Mouse (Mus musculus): Measurements from ENCODE around the gene Rasgef1a. TPM values are rescaled to one million over a fixed set of nuclear protein-coding genes. Genes with fewer than 3 reads are reported as not detected.
A peak's percentile ranks its signal among the peaks of the same experiment; 100 is the strongest.

The Rasgef1a gene
- polyA plus RNA-seq, 1 experiment from 2014 or later = 0.20 TPM

DNA sequence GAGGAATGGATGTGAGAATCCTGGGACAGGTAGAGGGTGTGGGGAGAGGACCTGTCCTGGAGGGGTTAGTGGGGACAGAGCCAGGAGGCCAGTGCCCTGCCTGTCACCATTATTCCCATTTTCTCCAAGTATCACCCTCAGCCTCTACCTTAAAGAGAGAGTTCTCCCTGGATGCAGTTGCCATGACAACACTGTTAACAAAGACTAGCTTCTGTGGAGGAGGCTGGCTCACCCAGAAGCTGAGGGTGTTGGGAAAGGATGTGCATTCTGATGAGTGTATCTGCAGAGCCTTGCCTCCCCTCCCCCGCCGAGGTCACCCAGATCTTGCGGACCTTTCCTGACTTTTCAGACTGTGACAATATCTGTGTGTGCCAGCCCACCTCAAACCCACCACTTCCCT, 4.7 kb downstream of the Rasgef1a start:
- ATAC-seq (replicated peaks; ENCODE audit: low FRiP score) = peak; percentile 62; the same call in 1 of the 2 replicates
- peaks cover 15% of the 10 kb centered on the region for H3K27me3 ChIP-seq (ENCODE audit: control insufficient read depth, insufficient read depth, low read length)
- no peak overlapping the region for H3K27ac ChIP-seq (ENCODE audit: low read depth, low read length)

DNA sequence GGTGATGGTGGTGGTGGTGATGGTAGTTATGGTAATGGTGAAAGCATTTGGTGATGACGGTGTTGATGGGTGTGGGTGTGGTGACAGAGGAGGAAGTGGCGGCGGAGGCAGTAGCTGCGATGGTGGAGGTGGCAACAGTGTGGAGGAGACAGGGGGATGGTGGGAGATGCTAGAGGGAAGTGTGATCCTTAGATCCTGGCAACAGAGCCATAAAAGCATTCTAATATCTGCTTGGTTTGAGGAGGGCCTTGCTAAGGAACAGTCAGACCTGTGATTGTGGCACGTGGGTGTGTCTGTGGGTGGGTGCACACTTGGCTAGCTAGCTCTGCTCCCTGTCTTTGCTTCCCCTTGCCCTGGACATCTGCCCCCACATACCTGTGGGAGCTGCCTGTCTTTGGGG, 7.4 kb downstream of the Rasgef1a start:
- Histone ChIP-seq H3K27ac (ENCODE audit: low read depth, low read length) (no peak overlapping the region), H3K4me2 (ENCODE audit: low read depth, low read length, severe bottlenecking) (no peak overlapping the region), H3K4me3 (ENCODE audit: low read depth, low read length) (no peak overlapping the region), H3K9me3 (ENCODE audit: control insufficient read depth, low read length) (no peaks in the 10 kb centered on the region), H3K9ac (ENCODE audit: low read length) (no peak overlapping the region), H3K4me1 (replicated peaks; ENCODE audit: control insufficient read depth, insufficient read depth, low read length) (no peaks in the 10 kb centered on the region; the same call in 1 of the 2 replicates), H3K36me3 (ENCODE audit: control insufficient read depth, insufficient read depth, low read length) (no peaks in the 10 kb centered on the region), H3K27me3 (ENCODE audit: control insufficient read depth, insufficient read depth, low read length) (no peaks in the 10 kb centered on the region)
- no peak for ATAC-seq (replicated peaks; ENCODE audit: low FRiP score)
- WGBS = 87% methylated on average over 5 of the region's 5 CpGs
- DNase-seq (ENCODE audit: low spot score) = no peak

More for the DNA sequence above, 4.7 kb downstream of the Rasgef1a start:
- Histone ChIP-seq H3K9me3 (ENCODE audit: control insufficient read depth, low read length) (no peaks in the 10 kb centered on the region), H3K36me3 (ENCODE audit: control insufficient read depth, insufficient read depth, low read length) (no peaks in the 10 kb centered on the region), H3K4me3 (ENCODE audit: low read depth, low read length) (no peak overlapping the region), H3K4me2 (ENCODE audit: low read depth, low read length, severe bottlenecking) (no peak overlapping the region), H3K9ac (ENCODE audit: low read length) (no peak overlapping the region), H3K4me1 (replicated peaks; ENCODE audit: control insufficient read depth, insufficient read depth, low read length) (peaks cover 3% of the 10 kb centered on the region; the same call in 1 of the 2 replicates)
- WGBS = 61% methylated on average over 3 of the region's 3 CpGs
- DNase-seq (ENCODE audit: low spot score) = no peak

DNA sequence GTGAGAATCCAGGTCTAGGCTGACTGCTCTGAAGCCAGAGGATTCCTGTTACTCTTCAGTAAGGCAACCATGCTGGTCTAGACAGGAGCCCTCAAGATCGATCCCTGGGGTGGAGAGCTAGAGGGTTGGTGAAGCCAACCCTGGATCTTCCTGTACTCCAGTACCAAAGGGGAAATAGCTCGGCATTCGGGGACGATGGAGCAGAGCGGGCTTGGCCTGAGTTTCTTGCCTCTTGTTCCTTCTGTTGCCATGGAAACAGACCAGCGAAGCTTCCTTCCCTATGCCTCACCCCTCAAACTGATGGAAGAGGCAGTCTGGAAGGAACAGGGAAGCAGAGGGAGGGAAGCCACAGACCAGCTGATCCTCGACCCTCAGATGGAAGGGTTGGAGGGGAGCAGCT, 8.3 kb downstream of the Rasgef1a start:
- Histone ChIP-seq H3K4me1 (replicated peaks; ENCODE audit: control insufficient read depth, insufficient read depth, low read length) (no peaks in the 10 kb centered on the region; the same call in 1 of the 2 replicates), H3K27me3 (ENCODE audit: control insufficient read depth, insufficient read depth, low read length) (no peaks in the 10 kb centered on the region), H3K27ac (ENCODE audit: low read depth, low read length) (no peak overlapping the region), H3K9me3 (ENCODE audit: control insufficient read depth, low read length) (no peaks in the 10 kb centered on the region), H3K4me2 (ENCODE audit: low read depth, low read length, severe bottlenecking) (no peak overlapping the region), H3K36me3 (ENCODE audit: control insufficient read depth, insufficient read depth, low read length) (no peaks in the 10 kb centered on the region), H3K9ac (ENCODE audit: low read length) (no peak overlapping the region), H3K4me3 (ENCODE audit: low read depth, low read length) (no peak overlapping the region)
- WGBS = 32% methylated on average over 7 of the region's 7 CpGs
- ATAC-seq (replicated peaks; ENCODE audit: low FRiP score) (0 out of 2 replicates have a peak, but pooled peaks have one; percentile 15), DNase-seq (ENCODE audit: low spot score) (no peak)

DNA sequence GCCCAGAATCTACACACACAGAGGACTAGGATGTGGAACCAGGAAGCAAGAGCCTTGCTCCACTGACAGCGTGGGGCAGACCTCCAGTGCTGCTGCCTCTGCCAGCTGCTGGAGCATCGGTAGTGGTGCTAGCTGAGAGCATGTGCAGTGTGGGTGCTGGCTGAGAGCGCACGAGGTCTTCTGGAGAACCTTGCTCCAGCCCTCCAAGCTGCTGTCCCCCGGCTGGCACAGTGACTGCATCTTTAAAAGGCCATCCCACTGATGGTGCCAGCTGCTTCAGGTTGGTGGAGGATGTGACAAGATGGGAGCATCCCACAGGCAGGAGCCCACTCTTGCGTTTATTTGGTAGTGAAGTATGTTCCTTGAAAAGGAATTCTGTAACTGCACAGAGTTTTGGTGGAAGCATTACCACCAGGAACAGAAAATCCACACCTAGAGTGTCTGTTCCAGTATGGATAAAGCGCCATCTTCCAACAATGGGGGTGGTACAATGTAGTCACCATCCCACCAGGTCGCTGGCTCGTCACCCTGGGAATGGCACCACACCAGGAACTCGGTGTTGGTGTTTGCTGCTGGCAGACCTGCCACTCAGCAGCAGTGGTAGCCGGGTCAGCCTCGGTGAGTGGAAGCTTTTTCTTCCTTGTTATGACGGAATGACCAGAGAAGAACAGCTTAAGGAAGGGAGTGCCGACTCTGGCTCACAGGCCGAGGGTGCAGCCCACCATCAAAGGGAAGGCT, 11.8 kb downstream of the Rasgef1a start:
- Histone ChIP-seq H3K9me3 (ENCODE audit: control insufficient read depth, low read length) (no peaks in the 10 kb centered on the region), H3K36me3 (ENCODE audit: control insufficient read depth, insufficient read depth, low read length) (no peaks in the 10 kb centered on the region), H3K9ac (ENCODE audit: low read length) (no peak overlapping the region), H3K4me3 (ENCODE audit: low read depth, low read length) (no peak overlapping the region), H3K4me1 (replicated peaks; ENCODE audit: control insufficient read depth, insufficient read depth, low read length) (no peaks in the 10 kb centered on the region; the same call in 1 of the 2 replicates), H3K27ac (ENCODE audit: low read depth, low read length) (no peak overlapping the region), H3K27me3 (ENCODE audit: control insufficient read depth, insufficient read depth, low read length) (no peaks in the 10 kb centered on the region), H3K4me2 (ENCODE audit: low read depth, low read length, severe bottlenecking) (no peak overlapping the region)
- ATAC-seq (replicated peaks; ENCODE audit: low FRiP score) (no peak), DNase-seq (ENCODE audit: low spot score) (no peak)
- WGBS = 75% methylated on average over 15 of the region's 15 CpGs

DNA sequence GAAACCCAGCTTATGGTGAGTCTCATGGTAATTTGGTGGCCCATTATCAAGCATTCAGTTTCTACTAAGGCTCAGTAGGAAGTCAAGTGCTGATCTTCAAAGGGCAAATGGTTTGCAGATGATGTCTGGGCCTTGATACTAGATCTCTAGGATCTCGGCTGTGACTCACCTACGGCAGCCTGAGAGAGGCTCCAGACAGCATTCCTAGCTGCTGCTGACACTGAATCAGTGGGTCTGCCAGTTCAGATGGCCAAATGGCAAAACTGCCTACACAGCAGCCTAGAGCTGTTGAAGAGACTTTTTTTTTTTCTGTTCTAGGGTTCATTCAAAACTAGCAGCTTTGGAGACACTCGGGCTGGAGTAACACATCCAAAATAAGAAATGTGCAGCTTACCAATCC, 15.8 kb downstream of the Rasgef1a start:
- DNase-seq (ENCODE audit: low spot score) (no peak), ATAC-seq (replicated peaks; ENCODE audit: low FRiP score) (no peak)
- no peak overlapping the region for H3K27ac ChIP-seq (ENCODE audit: low read depth, low read length)
- H3K36me3 ChIP-seq (ENCODE audit: control insufficient read depth, insufficient read depth, low read length) = no peaks in the 10 kb centered on the region
- no peaks in the 10 kb centered on the region for H3K27me3 ChIP-seq (ENCODE audit: control insufficient read depth, insufficient read depth, low read length)
- no peak overlapping the region for H3K9ac ChIP-seq (ENCODE audit: low read length)
- no peaks in the 10 kb centered on the region for H3K4me1 ChIP-seq (replicated peaks; ENCODE audit: control insufficient read depth, insufficient read depth, low read length)
- no peaks in the 10 kb centered on the region for H3K9me3 ChIP-seq (ENCODE audit: control insufficient read depth, low read length)
- no peak overlapping the region for H3K4me2 ChIP-seq (ENCODE audit: low read depth, low read length, severe bottlenecking)
- WGBS = 91% methylated on average over 3 of the region's 3 CpGs
- H3K4me3 ChIP-seq (ENCODE audit: low read depth, low read length) = no peak overlapping the region

DNA sequence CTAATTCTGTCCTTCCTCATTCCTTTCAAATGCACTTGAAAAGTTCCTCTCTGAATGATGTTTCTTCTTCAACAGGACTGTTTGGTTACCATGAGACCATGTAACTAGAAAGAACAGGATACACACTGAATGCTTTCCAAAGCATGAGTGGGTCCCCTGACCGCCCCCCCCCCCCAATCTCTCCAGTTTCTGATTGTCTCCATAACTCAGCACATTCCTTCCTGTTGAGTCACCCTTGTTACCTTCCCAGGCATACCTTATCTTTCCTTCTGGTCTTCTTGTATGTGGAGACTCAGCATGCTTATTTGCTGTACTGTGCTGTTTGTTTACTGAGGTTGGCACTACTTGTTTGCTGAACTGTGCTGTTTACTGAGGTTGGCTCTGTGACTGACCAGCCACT, 20.2 kb downstream of the Rasgef1a start:
- Histone ChIP-seq H3K36me3 (ENCODE audit: control insufficient read depth, insufficient read depth, low read length) (no peaks in the 10 kb centered on the region), H3K9ac (ENCODE audit: low read length) (no peak overlapping the region), H3K4me1 (replicated peaks; ENCODE audit: control insufficient read depth, insufficient read depth, low read length) (no peaks in the 10 kb centered on the region), H3K4me3 (ENCODE audit: low read depth, low read length) (no peak overlapping the region), H3K27ac (ENCODE audit: low read depth, low read length) (no peak overlapping the region), H3K4me2 (ENCODE audit: low read depth, low read length, severe bottlenecking) (no peak overlapping the region), H3K9me3 (ENCODE audit: control insufficient read depth, low read length) (no peaks in the 10 kb centered on the region), H3K27me3 (ENCODE audit: control insufficient read depth, insufficient read depth, low read length) (no peaks in the 10 kb centered on the region)
- ATAC-seq (replicated peaks; ENCODE audit: low FRiP score) (no peak), DNase-seq (ENCODE audit: low spot score) (no peak)
- WGBS = 83% methylated on average over 1 of the region's 1 CpGs

DNA sequence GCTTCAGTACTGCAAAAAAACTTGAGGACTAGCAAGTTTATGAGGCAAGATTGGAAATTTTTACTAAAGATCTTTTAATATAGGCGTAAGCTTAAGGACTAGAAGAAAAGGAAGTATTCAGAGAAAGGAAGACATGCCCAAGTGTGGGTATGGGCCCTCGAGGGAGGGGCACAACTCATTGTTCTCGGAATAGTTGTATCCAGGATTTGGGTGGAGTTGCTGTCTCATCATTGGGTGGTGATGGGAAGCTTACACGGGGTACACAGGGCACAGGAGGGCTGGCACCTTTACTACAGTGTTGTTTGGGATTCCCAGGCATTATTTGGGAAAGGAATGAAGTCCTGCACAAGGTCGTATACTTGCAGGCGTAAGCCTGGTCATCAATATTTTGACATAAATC, 24.4 kb downstream of the Rasgef1a start:
- Histone ChIP-seq H3K36me3 (ENCODE audit: control insufficient read depth, insufficient read depth, low read length) (no peaks in the 10 kb centered on the region), H3K9me3 (ENCODE audit: control insufficient read depth, low read length) (no peaks in the 10 kb centered on the region), H3K4me2 (ENCODE audit: low read depth, low read length, severe bottlenecking) (no peak overlapping the region), H3K27ac (ENCODE audit: low read depth, low read length) (no peak overlapping the region), H3K9ac (ENCODE audit: low read length) (no peak overlapping the region), H3K4me3 (ENCODE audit: low read depth, low read length) (no peak overlapping the region), H3K27me3 (ENCODE audit: control insufficient read depth, insufficient read depth, low read length) (no peaks in the 10 kb centered on the region), H3K4me1 (replicated peaks; ENCODE audit: control insufficient read depth, insufficient read depth, low read length) (no peaks in the 10 kb centered on the region)
- ATAC-seq (replicated peaks; ENCODE audit: low FRiP score) (no peak), DNase-seq (ENCODE audit: low spot score) (no peak)
- 73% methylated on average over 6 of the region's 6 CpGs for WGBS

DNA sequence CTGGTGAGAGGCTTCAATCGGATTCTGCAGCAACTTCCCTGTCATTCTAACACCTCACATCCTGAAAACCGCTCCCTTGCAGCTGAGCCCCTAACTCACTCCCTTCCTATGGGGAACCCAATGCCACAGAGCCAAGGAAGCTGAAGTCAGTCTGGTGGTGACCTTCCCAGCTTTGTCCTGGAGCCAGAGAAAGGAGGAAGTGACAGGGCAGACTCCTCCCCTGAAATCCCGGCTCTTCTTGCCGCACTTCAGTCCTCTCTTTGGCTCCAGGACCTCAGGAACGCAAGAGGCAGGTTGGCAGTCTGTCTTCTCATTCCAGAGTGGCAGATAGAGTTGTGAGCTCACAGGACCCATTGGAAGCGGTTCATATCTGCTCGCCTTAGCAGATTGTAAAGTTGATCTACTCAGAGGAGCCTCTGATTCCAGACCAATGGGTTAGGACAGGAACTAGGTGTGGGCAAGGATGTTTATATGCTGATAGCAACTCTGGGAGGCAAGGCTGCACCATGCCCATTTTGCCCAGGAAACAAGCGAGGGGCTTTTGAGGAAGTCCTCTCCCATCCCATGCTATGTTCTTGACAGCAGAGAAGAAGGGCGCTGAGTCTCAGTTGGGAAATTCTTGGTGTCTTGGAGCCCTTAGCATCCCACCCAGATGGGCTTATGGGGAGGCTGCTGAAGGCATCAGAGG, 25.0 kb downstream of the Rasgef1a start:
- no peak overlapping the region for H3K4me2 ChIP-seq (ENCODE audit: low read depth, low read length, severe bottlenecking)
- H3K9ac ChIP-seq (ENCODE audit: low read length) = no peak overlapping the region
- H3K27me3 ChIP-seq (ENCODE audit: control insufficient read depth, insufficient read depth, low read length) = no peaks in the 10 kb centered on the region
- H3K4me3 ChIP-seq (ENCODE audit: low read depth, low read length) = no peak overlapping the region
- no peak for DNase-seq (ENCODE audit: low spot score)
- WGBS = 80% methylated on average over 9 of the region's 9 CpGs
- H3K36me3 ChIP-seq (ENCODE audit: control insufficient read depth, insufficient read depth, low read length) = no peaks in the 10 kb centered on the region
- H3K9me3 ChIP-seq (ENCODE audit: control insufficient read depth, low read length) = no peaks in the 10 kb centered on the region
- no peak overlapping the region for H3K27ac ChIP-seq (ENCODE audit: low read depth, low read length)
- no peak for ATAC-seq (replicated peaks; ENCODE audit: low FRiP score)
- no peaks in the 10 kb centered on the region for H3K4me1 ChIP-seq (replicated peaks; ENCODE audit: control insufficient read depth, insufficient read depth, low read length)

Data from forebrain, embryonic 11.5 days (tissue).